Mouse (Mus musculus) CD4-positive helper T cell, adult 2 months (primary cell): ENCODE data around the gene Olfr633.
"Not testable (repeated sequence)": the region's sequence is repeated elsewhere in the genome, so short reads cannot be mapped to it uniquely, and the experiment has no call there.

Source experiments
- DNase-seq: peaks from one replicate; pipeline ENCODE4 v3.0.0-alpha.2; 2012; ENCODE audit warnings: low read depth, missing footprints, low spot score

Gene Olfr633

GRCm38 (mm10) chr7:103944137-103944536, at the start of gene Olfr633:
TSS of gene Olfr633 (plus strand) at chr7:103944437.
- DNase-seq, result no peak

- no peak for DNase-seq
These were observed 41.0 kb upstream of the Olfr633 start, which contains the start of gene Olfr65 for GRCm38 (mm10) chr7:103903187-103903586. TSS of gene Olfr65 (plus strand) at chr7:103903487.

- DNase-seq, result no peak
These were observed 34.2 kb upstream of the Olfr633 start for GRCm38 (mm10) chr7:103910047-103910446.

GRCm38 (mm10) chr7:103912969-103913511, 31.2 kb upstream of the Olfr633 start:
- DNase-seq, result peak; percentile 6

- DNase-seq, result no peak
These were observed 28.9 kb upstream of the Olfr633 start for GRCm38 (mm10) chr7:103915338-103915737.

- DNase-seq, result no peak
These were observed 15.7 kb upstream of the Olfr633 start, which contains the start of gene Olfr631 for GRCm38 (mm10) chr7:103928525-103928924. TSS of gene Olfr631 (plus strand) at chr7:103928825.

GRCm38 (mm10) chr7:103934264-103934663, 10.0 kb upstream of the Olfr633 start, which contains the start of gene Olfr632:
TSS of gene Olfr632 (plus strand) at chr7:103934347.
- no peak for DNase-seq

GRCm38 (mm10) chr7:103942730-103943129, 1.5 kb upstream of the Olfr633 start:
- peak; percentile 48 for DNase-seq

- DNase-seq, result not testable (repeated sequence)
These were observed 22.6 kb downstream of the Olfr633 start for GRCm38 (mm10) chr7:103966873-103967272.

GRCm38 (mm10) chr7:103970852-103971251, 26.6 kb downstream of the Olfr633 start, which contains the start of gene Olfr635:
TSS of gene Olfr635 (plus strand) at chr7:103971152.
- no peak for DNase-seq

- no peak for DNase-seq
These were observed 27.5 kb downstream of the Olfr633 start for GRCm38 (mm10) chr7:103971782-103972181.

- DNase-seq, result no peak
These were observed 54.2 kb downstream of the Olfr633 start, which contains the start of gene Olfr638 for GRCm38 (mm10) chr7:103998446-103998845. TSS of gene Olfr638 (plus strand) at chr7:103998746.
